Mouse (Mus musculus): ENCODE measurements around the gene E130116L18Rik. TPM values are rescaled to one million over a fixed set of nuclear protein-coding genes. Genes with fewer than 3 reads are reported as not detected.
"Not testable (repeated sequence)": the region's sequence is repeated elsewhere in the genome, so short reads cannot be mapped to it uniquely, and the experiment has no call there.

Gene E130116L18Rik
- polyA plus RNA-seq, 1 experiment, result not detected

DNA sequence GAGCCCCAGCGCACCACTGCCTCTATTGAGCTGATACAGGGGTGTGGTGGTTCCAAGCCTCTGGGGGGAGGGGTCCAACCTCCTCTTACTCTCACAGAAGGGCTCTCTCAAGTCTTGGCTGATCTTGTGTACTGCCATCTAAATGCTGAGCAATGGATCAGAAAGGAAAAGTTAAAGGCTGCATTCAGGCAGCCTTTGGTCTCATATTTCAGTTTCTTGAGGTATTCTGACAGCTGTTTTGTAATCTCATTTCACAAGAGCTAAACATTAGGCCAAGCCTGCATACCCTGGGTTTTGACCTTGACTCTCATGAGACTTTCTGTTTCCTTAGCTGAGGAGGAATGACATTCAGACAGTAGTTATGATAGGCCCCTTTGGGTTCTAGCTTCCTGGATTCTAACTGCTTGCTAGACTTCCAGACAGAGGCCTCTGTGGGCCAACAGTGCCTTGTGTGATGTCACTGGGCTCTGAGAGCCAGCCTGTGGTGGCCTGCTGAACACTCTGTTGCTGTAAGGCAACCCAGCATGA is 41.9 kb downstream of the E130116L18Rik start, which contains the start of gene Galntl5:
Galntl5 (plus strand) TSS at position 457 of the 528 bp plus-strand sequence.
- no peak for DNase-seq (ENCODE audit: low read depth)
- no peak for TF ChIP-seq POLR2A (IDR thresholded peaks at IDR 0.05; ENCODE audit: borderline replicate concordance, extremely low read depth, insufficient read depth, insufficient read length, poor library complexity, severe bottlenecking)
- no peak for TF ChIP-seq CTCF (IDR thresholded peaks at IDR 0.05; ENCODE audit: borderline replicate concordance, extremely low read depth, insufficient read depth, insufficient read length)

GRCm38 (mm10) chr5:25179936-25180488 is 42.9 kb downstream of the E130116L18Rik start:
- no peak for TF ChIP-seq CTCF (IDR thresholded peaks at IDR 0.05; ENCODE audit: borderline replicate concordance, extremely low read depth, insufficient read depth, insufficient read length)
- TF ChIP-seq POLR2A (IDR thresholded peaks at IDR 0.05; ENCODE audit: borderline replicate concordance, extremely low read depth, insufficient read depth, insufficient read length, poor library complexity, severe bottlenecking), result no peak
- DNase-seq (ENCODE audit: low read depth), result no peak

- TF ChIP-seq POLR2A (IDR thresholded peaks at IDR 0.05; ENCODE audit: borderline replicate concordance, extremely low read depth, insufficient read depth, insufficient read length, poor library complexity, severe bottlenecking), result no peak
- TF ChIP-seq CTCF (IDR thresholded peaks at IDR 0.05; ENCODE audit: borderline replicate concordance, extremely low read depth, insufficient read depth, insufficient read length), result no peak
- DNase-seq (ENCODE audit: low read depth), result no peak
Observed at GRCm38 (mm10) chr5:25179284-25179683, 43.7 kb downstream of the E130116L18Rik start.

DNA sequence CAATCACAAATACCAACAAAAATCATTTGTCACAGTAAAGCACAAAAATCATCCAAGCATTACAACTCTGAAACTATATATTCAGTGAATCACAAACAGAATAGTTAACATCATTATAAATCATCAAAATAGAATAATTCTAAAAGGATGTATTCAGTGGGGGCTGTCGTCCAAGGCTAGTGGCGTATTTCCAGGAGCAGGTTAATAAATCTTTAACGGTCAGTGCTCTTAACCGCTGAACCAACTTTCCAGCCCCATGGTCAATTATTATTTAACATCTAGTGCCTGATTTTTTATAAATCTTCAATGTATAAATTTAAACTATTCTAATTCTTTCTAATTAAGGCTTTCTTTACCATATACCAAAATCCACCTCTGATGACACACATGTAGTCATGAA is 44.4 kb downstream of the E130116L18Rik start:
- not testable (repeated sequence) for DNase-seq (ENCODE audit: low read depth)

- DNase-seq (ENCODE audit: low read depth), result not testable (repeated sequence)
Observed at GRCm38 (mm10) chr5:25177937-25178336, 45.0 kb downstream of the E130116L18Rik start.

Other genes starting within 250 kb of the E130116L18Rik start
- 99.6 and 102 TPM in 2 replicates for gene Prkag2, start 122.5 kb downstream of the E130116L18Rik start, polyA plus RNA-seq (2012; rRNA removed)
- gene Galntl5, start 41.7 kb downstream of the E130116L18Rik start, polyA plus RNA-seq (2012; rRNA removed), result not detected in 2 replicates
- 39.0 and 39.2 TPM in 2 replicates for gene Galnt11, start 1.2 kb downstream of the E130116L18Rik start, polyA plus RNA-seq (2012; rRNA removed)